18 mouse cellular contexts compared by ENCODE assay signal in the genomic region with DNA sequence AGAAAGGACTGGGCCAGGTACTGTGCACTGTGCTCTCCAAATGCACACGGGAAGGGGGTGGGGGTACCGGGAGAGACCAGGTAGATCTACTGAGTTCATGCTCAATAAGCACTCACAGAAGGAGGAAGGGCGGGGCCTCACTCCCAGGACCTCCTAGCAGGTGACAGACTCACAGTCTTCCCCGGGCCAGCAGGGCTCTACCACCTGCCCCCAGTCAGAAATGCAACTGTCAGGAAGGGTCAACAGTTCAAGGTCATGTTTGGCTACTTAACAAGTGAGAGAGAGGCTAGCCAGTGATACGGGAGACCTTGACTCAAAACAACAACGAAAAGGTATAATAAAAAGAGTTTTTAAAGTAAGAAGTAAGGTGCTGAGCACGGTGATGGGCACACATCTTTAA.
"Had no signal": no experiment of that assay in that cellular context is flagged by ENCODE, and none has a peak within 500 bp of the region (broad histone marks: within the 10 kb centered on the region; RNA-seq: fewer than 3 reads in every experiment).

No protein-coding gene starts in this region.

- H3K36me3 ChIP-seq: limb, embryonic 12.5 days; limb, embryonic 15.5 days; lung, embryonic 15.5 days; midbrain, embryonic 10.5 days; midbrain, embryonic 13.5 days had no signal

- H3K9me3 ChIP-seq: limb, embryonic 12.5 days; limb, embryonic 15.5 days; lung, embryonic 15.5 days; midbrain, embryonic 10.5 days; midbrain, embryonic 13.5 days had no signal

- H3K9ac ChIP-seq: limb, embryonic 12.5 days; limb, embryonic 15.5 days; liver, embryonic 14.5 days; lung, embryonic 15.5 days; midbrain, embryonic 13.5 days had no signal

- H3K27me3 ChIP-seq: limb, embryonic 12.5 days; limb, embryonic 15.5 days; lung, embryonic 15.5 days; megakaryocyte, embryonic 14.5 days; midbrain, embryonic 13.5 days had no signal

- H3K4me3 ChIP-seq: layer of hippocampus, adult 2 months; limb, embryonic 12.5 days; limb, embryonic 15.5 days; lung, embryonic 15.5 days; midbrain, embryonic 10.5 days; midbrain, embryonic 13.5 days; myocyte had no signal

- H3K27ac ChIP-seq: layer of hippocampus, adult 2 months; limb, embryonic 12.5 days; limb, embryonic 15.5 days; liver, embryonic 14.5 days; lung, embryonic 15.5 days; midbrain, embryonic 10.5 days; midbrain, embryonic 13.5 days; stomach, postnatal 0 days had no signal

- H3K4me2 ChIP-seq: limb, embryonic 12.5 days; limb, embryonic 15.5 days; liver, embryonic 11.5 days; lung, embryonic 15.5 days; midbrain, embryonic 13.5 days had no signal

- DNase-seq: kidney, adult 9 months; kidney, postnatal 14 days; left cerebral cortex, postnatal 4 days; lung, adult 18-20 months; lung, postnatal 10 days; lung, postnatal 36 days; thymus, postnatal 25 days had no signal
